Mouse (Mus musculus) macrophage (primary cell): ENCODE measurements around the gene Clec4n. TPM values are rescaled to one million over a fixed set of nuclear protein-coding genes. Genes with fewer than 3 reads are reported as not detected.
A peak's percentile ranks its signal among the peaks of the same experiment; 100 is the strongest.
"Not testable (repeated sequence)": the region's sequence is repeated elsewhere in the genome, so short reads cannot be mapped to it uniquely, and the experiment has no call there.

Source experiments
- H3K27ac ChIP-seq: fragments of 350-480 bp; formaldehyde crosslinking; 2 replicates; pipeline ENCODE4 v1.9.0; 2021
- H3K36me3 ChIP-seq: fragments of 350-480 bp; formaldehyde crosslinking; 2 replicates; pipeline ENCODE4 v1.9.0; 2021; ENCODE audit errors: inconsistent target
- H3K4me3 ChIP-seq: fragments of 350-480 bp; formaldehyde crosslinking; 2 replicates; pipeline ENCODE4 v1.9.0; 2021; ENCODE audit errors: inconsistent target
- H3K79me2 ChIP-seq: fragments of 350-480 bp; formaldehyde crosslinking; 2 replicates; pipeline ENCODE4 v1.9.0; 2021; ENCODE audit errors: inconsistent target
- WGBS: methylation state at CpG from one replicate; pipeline ENCODE4 v1.1.7; 2026; ENCODE audit warnings: inconsistent platforms; ENCODE audit not compliant: missing documents; 5-methylcytosine and 5-hydroxymethylcytosine counted together
- polyA plus RNA-seq: library from polyadenylated mRNA; stranded (reverse); fragments of 250-400 nt; gene quantifications from 3 replicates; pipeline ENCODE4 v1.2.4, GENCODE M21; 2018; ENCODE audit warnings: inconsistent platforms

The Clec4n gene
- polyA plus RNA-seq, 1 experiment from 2014 or later, result 280 TPM

DNA sequence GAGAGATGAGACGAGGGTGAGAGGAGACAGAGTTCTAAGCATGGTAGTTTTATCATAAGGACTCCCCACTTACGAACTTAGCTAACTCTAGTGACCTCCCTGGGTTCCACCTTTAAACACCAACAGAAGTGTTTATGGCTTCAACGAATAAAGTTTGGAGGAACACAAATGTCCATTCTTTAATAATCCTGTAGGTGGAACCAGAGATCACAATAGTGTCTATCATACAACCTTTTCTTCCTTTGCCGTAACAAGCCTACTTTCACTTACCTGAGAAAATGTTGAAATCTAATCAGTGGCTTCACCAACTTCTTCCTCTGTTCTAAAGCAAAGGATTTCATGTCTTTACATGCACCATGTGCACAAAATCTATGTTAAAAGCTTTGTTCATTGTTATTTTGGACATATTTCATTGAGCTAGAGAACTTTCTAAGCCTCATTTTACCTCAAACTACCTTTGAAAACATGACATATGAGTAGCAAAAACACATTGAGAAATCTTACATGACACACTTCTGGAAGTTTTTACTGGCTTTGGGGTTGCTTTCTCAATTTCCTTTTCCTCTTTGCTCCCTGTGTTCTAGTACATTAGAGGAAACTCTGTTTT, 32.0 kb downstream of the Clec4n start, which contains the start of gene Clec4d:
TSS of gene Clec4d (plus strand) at position 557 of the 607 bp plus-strand sequence.
- Histone ChIP-seq H3K27ac (peak within 1 kb of the TSS; percentile 97), H3K36me3 (no peaks in the 10 kb centered on the region), H3K79me2 (peaks cover 51% of the 10 kb centered on the region), H3K4me3 (peak within 1 kb of the TSS; percentile 21)
- 8% methylated on average over 4 of the region's 4 CpGs for whole genome bisulfite sequencing

- WGBS, result 75% methylated on average over 3 of the region's 3 CpGs
- Histone ChIP-seq H3K79me2 (peaks cover 77% of the 10 kb centered on the region), H3K4me3 (peak overlapping the region; percentile 21; the same call in 1 of the 2 replicates), H3K27ac (peak overlapping the region; percentile 97), H3K36me3 (0 out of 2 replicates have a peak, but pooled peaks cover 6% of the 10 kb centered on the region)
These were observed 34.6 kb downstream of the Clec4n start for GRCm38 (mm10) chr6:123264194-123264593.

- Histone ChIP-seq H3K36me3 (peaks cover 11% of the 10 kb centered on the region; the same call in 1 of the 2 replicates), H3K79me2 (peaks cover 93% of the 10 kb centered on the region), H3K4me3 (no peak overlapping the region), H3K27ac (peak overlapping the region; percentile 97)
- WGBS, result 48% methylated on average over 4 of the region's 4 CpGs
These were observed 36.2 kb downstream of the Clec4n start for GRCm38 (mm10) chr6:123265809-123266208.

- WGBS, result 3% methylated on average over 5 of the region's 5 CpGs
- H3K27ac ChIP-seq, result peak overlapping the region; percentile 97
- H3K36me3 ChIP-seq, result peaks cover 18% of the 10 kb centered on the region; the same call in 1 of the 2 replicates
- peak overlapping the region; percentile 46 for H3K4me3 ChIP-seq
- peaks cover 93% of the 10 kb centered on the region for H3K79me2 ChIP-seq
These were observed 37.3 kb downstream of the Clec4n start for GRCm38 (mm10) chr6:123266945-123267344.

DNA sequence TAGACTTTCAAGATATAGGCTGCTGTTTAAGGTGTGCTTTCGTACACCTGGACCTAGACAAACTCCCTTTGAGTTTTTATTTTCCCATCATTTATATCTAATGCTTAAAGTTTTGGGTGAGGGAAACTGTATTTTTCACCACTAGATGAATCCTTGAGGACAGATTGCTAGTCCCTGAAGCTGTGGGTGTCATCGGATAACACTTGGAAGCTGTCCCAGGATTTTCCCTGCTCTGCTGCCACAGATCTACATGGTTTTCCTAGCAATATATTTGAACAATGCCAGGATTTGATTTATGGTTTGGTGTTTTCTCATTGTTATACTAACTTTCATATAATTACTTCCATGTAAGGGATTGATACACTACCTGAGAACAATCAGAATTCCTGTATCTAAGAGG, 49.8 kb downstream of the Clec4n start:
- Histone ChIP-seq H3K36me3 (peaks cover 12% of the 10 kb centered on the region), H3K27ac (no peak overlapping the region), H3K79me2 (peaks cover 2% of the 10 kb centered on the region; the same call in 1 of the 2 replicates), H3K4me3 (no peak overlapping the region)
- 94% methylated on average over 2 of the region's 2 CpGs for WGBS

DNA sequence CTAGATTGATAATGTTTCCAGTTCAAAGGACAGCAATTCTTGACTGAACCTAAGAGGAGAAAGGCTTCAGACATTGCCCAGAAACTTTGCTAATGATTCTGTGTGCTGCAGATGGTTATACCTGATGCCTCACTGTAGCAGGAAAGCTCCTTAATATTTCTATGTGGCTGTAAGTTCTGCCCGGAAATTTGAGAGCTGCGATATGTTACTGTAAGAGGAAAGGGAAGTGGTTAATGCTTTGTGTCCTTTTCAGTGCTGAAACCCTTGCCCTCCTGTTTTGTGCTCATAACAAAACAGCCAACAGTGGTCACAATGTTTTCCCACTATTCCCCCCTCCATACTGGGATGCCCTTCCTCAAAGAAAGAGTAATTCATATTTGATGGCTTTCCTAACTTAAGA, 56.7 kb downstream of the Clec4n start:
- Histone ChIP-seq H3K27ac (peak overlapping the region; percentile 5; the same call in 1 of the 2 replicates), H3K36me3 (no peaks in the 10 kb centered on the region), H3K4me3 (no peak overlapping the region), H3K79me2 (peaks cover 27% of the 10 kb centered on the region; the same call in 1 of the 2 replicates)
- 9% methylated on average over 2 of the region's 2 CpGs for WGBS

DNA sequence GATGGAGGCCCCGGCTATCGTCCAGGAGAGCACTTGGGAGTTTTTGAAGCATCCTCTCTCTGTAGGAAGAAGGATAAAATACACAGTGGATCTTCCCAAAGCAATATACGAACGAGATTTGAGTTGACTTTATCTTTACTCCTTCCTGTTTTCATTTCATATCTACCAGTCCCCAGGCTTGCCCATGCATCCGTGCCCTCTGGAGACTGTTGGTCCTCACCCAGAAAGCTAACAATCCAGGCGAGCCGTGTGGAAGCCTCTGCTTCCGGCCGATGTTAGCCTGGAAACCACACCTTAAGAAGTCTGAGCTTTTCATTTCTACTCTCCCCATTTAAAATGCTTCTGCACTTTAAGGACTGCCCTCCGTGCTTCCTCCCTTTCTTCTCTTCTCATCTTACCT, 59.3 kb downstream of the Clec4n start:
- WGBS, result 33% methylated on average over 10 of the region's 10 CpGs
- Histone ChIP-seq H3K79me2 (peaks cover 27% of the 10 kb centered on the region; the same call in 1 of the 2 replicates), H3K4me3 (peak overlapping the region; percentile 37), H3K27ac (peak overlapping the region; percentile 77), H3K36me3 (no peaks in the 10 kb centered on the region)

DNA sequence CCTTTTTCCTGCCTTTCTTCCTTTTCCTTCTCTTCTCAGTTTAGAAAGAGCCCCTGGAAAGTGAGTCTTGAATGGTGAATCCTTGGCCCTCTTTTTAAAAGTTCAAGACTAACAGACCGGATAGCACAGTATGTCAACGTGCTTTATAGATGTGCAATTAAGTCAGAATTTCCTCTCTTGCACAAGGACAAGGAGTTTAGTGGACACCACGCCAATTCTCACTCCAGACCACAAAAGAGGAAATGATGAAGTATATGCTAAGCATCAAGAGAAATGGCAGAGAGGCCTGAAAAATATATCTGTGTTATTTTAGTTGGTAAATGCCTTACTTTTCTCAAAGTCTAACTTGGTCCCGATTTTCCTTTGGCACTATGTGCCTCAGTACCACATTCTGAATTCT, 60.1 kb downstream of the Clec4n start, which contains the start of gene Clec4e:
TSS of gene Clec4e (minus strand) at position 118 of the 400 bp plus-strand sequence.
- 16% methylated on average over 4 of the region's 4 CpGs for WGBS
- peaks cover 27% of the 10 kb centered on the region; the same call in 1 of the 2 replicates for H3K79me2 ChIP-seq
- no peaks in the 10 kb centered on the region for H3K36me3 ChIP-seq
- peak within 1 kb of the TSS; percentile 77 for H3K27ac ChIP-seq
- peak within 1 kb of the TSS; percentile 37 for H3K4me3 ChIP-seq

GRCm38 (mm10) chr6:123292751-123293400, 63.2 kb downstream of the Clec4n start:
- no peaks in the 10 kb centered on the region for H3K36me3 ChIP-seq
- H3K27ac ChIP-seq, result no peak overlapping the region
- no peak overlapping the region for H3K4me3 ChIP-seq
- WGBS, result 100% methylated on average over 1 of the region's 1 CpGs
- peaks cover 16% of the 10 kb centered on the region; the same call in 1 of the 2 replicates for H3K79me2 ChIP-seq

- H3K79me2 ChIP-seq, H3K4me3 ChIP-seq, H3K27ac ChIP-seq, H3K36me3 ChIP-seq: not testable (repeated sequence)
- 96% methylated on average over 6 of the region's 11 CpGs for WGBS
These were observed 63.9 kb downstream of the Clec4n start for GRCm38 (mm10) chr6:123293509-123293908.

Other genes with a start within 250 kb of the Clec4n start
- gene Clec4a4, start 239.5 kb upstream of the Clec4n start, polyA plus RNA-seq, result 0.41 to 1.2 TPM (median 0.80 TPM) in 3 replicates
- gene Clec4b1, start 179.9 kb upstream of the Clec4n start, polyA plus RNA-seq, result 3.1 to 7.3 TPM (median 5.7 TPM) in 3 replicates
- gene Clec4a2, start 123.4 kb upstream of the Clec4n start, polyA plus RNA-seq, result 66.0 to 89.8 TPM (median 67.4 TPM) in 3 replicates
- gene Clec4b2, start 57.0 kb upstream of the Clec4n start, polyA plus RNA-seq, result 0.22 to 0.53 TPM in 2 of 3 replicates, not detected in the other
- gene Clec4d, start 32.3 kb downstream of the Clec4n start, polyA plus RNA-seq, result 522 to 1,042 TPM (median 881 TPM) in 3 replicates
- gene Clec4e, start 60.0 kb downstream of the Clec4n start, polyA plus RNA-seq, result 12.6 to 34.8 TPM (median 12.7 TPM) in 3 replicates
- not detected in 3 replicates for gene Vmn2r19, start 78.5 kb downstream of the Clec4n start, polyA plus RNA-seq
- gene Vmn2r20, start 188.3 kb downstream of the Clec4n start, polyA plus RNA-seq, result not detected in 3 replicates